Mouse (Mus musculus) cortical plate, adult 2 months (tissue): ENCODE measurements around the gene Hoxd8.

ENCODE experiments used
- CTCF ChIP-seq: fragments of 200-500 bp; IDR thresholded peaks from 2 replicates; pipeline ENCODE4 v1.5.1; 2011; ENCODE audit warnings: mild to moderate bottlenecking, control low read depth, low read length; ENCODE audit not compliant: insufficient read depth; ENCODE audit errors: extremely low read depth
- POLR2A ChIP-seq: fragments of 200-500 bp; IDR thresholded peaks from 2 replicates; pipeline ENCODE4 v1.6.1; 2011; ENCODE audit warnings: mild to moderate bottlenecking, low read length, control low read depth; ENCODE audit not compliant: insufficient read depth; ENCODE audit errors: extremely low read depth

- TF ChIP-seq CTCF (no peak), POLR2A (no peak)
These were observed 48.7 kb downstream of the Hoxd8 start for GRCm38 (mm10) chr2:74753175-74753523.
